Mouse (Mus musculus): Measurements from ENCODE around the gene Sh2b2.

The Sh2b2 gene

DNA sequence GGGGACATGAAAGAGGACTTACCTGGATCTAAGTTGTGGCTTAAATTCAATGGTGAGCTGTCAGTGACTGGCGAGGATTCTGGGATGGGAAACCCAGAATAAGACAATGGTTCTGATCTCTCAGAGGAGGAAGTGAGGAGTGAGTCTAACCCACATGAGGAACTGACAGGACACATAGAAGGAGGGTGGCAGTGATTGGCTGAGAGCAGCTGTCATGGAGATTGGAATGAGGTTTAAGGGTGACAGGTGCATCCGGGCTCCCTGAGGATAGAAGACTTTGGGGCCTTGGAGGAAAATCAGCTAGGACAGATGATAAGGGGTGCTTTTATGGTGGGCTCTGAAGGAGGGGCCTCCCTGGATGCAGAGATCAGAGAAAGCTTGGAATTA lies at the start of gene Sh2b2:
Gene Sh2b2, minus strand, starts transcription at position 105 of the 387 bp plus-strand sequence.
- DNase-seq (ENCODE audit: low spot score in 2 of 2) = no peak

DNA sequence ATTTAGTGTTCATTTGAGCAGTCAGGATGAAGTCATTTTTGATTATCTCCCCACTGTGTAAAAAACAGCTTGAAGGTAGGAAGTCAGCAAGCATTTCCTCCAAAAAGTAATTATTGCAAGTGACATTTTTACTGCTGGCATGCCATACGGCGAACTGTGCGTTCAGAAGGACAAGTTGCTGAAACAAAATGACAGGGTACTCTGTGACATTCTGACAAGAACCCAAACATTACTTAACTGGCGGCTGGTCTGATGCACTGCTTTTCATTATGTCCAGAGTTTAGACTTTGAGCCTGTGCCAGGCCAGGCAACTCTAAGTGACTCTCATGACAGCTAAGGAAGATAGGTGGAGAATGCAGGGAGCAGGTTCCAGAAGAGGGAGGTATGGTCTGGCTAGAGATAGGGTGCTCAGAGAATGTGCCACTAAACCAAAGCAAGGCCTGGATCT lies 46.6 kb upstream of the Sh2b2 start:
- no peak for DNase-seq (ENCODE audit: low spot score in 2 of 2)

DNA sequence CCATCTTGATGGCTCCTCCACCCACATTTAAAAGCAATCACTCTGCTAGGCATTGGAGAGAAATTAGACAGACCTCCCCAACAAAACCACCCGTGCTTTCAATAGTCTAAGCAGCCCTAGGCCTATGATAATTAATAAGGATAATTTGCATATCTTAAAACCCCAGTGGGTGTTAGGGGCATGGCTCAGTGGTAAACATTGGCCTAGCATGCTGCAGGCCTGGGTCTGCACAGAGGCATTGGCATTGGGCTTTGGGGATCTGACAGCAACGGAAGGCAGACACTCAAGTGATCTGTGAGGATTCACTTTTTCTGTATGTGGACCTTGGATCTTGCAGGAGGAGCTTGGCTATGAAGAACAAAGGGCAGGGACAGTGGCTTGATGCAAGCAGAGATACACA lies 46.0 kb upstream of the Sh2b2 start:
- DNase-seq (ENCODE audit: low spot score in 2 of 2) = no peak

- no peak for DNase-seq (ENCODE audit: low spot score in 2 of 2)
These were observed 45.2 kb upstream of the Sh2b2 start for GRCm38 (mm10) chr5:136291562-136291961.

- no peak for DNase-seq (ENCODE audit: low spot score in 2 of 2)
These were observed 43.4 kb upstream of the Sh2b2 start for GRCm38 (mm10) chr5:136289776-136290175.

DNA sequence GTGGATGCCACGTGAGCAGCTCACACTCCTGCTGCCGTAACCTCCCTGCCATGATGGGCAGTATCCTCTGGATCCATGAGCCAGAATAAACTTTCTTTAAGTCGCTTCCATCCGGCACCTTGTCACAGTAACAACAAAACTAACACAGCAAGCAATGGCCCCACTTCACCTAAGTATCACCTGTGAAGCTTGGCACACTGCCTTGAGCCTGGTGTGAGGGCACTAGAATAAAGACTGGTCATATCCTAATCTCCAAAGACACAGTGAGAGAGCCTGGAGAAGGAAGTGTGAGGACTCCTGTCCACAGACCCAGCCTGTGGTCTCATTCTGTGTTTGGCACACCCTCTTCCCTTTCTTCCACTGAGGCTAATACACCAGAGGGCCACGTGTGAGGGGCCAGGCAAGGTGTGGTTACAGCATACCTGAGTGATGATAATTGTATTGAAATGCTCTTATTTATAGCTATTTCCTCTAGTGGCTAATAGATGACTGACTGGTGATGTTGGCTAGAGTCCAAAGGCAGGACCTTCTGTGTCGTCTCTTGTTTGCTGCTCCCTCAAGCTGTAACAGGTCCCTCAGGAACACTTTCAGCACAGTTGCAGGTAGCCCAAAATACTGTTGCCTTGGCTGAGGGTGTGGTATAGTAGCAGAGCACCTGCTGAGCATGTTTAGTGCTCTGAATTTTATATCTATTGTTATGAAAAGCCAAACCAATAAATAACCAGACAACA lies 42.2 kb upstream of the Sh2b2 start:
- no peak for DNase-seq (ENCODE audit: low spot score in 2 of 2)

DNA sequence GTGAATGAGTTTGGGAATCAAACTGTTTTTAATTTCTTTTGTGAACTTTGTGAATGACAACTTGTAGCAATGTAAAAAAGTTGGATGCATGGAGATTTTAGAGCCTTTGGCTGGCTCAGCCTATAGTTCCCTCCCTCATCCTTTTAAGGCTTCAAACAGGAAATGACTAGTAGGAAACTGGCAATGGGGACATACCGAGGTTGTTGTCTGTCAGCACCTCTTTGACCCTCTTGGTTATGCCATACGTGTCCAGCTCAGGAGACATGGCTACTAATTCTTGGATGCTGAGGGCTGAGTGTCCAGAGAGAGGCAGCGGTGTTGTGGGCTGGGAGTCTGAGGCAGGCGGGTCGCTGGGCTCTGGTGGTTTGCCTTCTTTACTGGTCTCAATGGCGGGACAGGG lies 40.2 kb upstream of the Sh2b2 start:
- no peak for DNase-seq (ENCODE audit: low spot score in 2 of 2)

GRCm38 (mm10) chr5:136285106-136285505 lies 38.8 kb upstream of the Sh2b2 start:
- no peak for DNase-seq (ENCODE audit: low spot score in 2 of 2)

GRCm38 (mm10) chr5:136281351-136281750 lies 35.0 kb upstream of the Sh2b2 start:
- no peak for DNase-seq (ENCODE audit: low spot score in 2 of 2)

DNA sequence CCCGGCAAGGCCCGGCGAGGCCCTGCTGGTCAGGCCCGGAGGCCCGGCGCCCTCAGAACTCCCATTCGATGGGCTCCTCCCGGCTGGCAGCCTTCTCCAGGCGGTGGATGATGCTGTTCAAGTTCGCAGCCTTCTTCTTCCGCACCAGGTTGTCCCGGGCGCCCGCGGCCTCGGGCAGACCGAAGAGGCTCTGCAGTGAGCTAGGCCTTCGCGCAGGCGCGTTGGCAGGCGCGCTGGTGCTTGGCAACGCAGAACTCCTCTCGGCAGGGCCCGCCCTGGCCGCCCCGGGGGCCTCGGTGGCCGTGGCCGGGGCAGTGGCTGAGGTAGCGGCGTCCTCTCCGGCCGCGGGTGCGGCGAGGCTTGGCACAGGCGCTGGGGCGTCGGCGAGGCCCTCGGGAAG lies 28.4 kb upstream of the Sh2b2 start:
- DNase-seq (ENCODE audit: low spot score in 2 of 2) = no peak

DNA sequence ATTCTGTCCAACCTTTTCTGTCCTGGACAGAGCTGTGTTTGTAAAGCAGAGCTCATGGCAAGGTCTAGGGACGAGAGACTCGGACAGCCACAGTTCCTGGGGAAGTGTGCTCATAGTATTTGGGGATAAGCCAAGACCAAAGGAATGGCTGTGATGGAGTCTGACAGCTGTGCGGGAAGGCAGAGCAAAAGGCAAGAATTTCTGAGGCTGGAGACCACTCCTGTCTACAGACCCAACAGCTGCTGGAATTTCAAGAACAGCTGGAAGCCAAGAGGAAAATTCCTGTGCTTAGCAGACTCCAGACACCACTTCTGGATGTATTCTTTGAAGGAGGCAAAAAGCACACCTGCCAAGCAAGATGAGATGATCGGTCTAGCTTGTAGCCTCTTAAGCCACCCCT lies 23.6 kb upstream of the Sh2b2 start:
- DNase-seq (ENCODE audit: low spot score in 2 of 2) = no peak

GRCm38 (mm10) chr5:136266077-136266476 lies 19.7 kb upstream of the Sh2b2 start:
- no peak for DNase-seq (ENCODE audit: low spot score in 2 of 2)

DNA sequence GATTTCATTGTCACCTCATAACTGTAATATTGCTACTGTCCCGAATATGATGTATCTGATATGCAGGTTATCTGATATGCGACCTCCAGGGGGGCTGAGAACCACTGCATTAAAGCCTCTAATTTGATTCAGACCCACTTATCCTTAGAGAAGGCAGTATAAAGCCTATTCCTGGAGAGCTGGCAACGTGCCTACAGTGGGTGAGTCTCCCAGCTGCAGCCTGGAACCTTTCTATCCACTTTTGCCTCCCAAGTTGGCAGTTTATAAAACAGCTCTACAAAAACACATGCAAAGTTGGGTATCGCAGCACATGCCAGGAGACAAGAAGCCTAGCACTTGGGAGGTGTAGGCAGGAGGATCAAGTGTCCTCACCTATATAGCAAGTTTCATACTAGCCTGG lies 17.0 kb upstream of the Sh2b2 start:
- DNase-seq (ENCODE audit: low spot score in 2 of 2) = no peak

DNA sequence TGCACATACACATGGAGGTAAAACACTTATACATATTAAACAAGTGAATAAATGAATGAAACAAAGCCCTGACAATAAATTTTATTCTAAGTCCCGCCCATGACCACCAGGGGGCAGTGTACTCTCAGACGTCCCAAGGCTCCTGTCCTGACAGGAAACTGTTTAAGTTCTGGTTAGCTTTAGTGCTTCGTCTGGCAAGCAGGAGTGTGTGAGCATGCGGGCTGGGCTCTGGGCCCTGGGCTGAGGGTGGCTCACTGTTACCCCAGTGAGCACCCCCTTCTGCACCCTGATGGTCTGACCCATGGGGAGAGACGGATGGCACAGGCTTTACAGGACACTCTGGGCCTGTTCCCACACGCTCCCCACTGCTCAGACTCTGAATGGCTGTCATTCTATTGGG lies 12.6 kb upstream of the Sh2b2 start:
- peak; percentile 57 to 71 for DNase-seq (ENCODE audit: low spot score in 2 of 2)

DNA sequence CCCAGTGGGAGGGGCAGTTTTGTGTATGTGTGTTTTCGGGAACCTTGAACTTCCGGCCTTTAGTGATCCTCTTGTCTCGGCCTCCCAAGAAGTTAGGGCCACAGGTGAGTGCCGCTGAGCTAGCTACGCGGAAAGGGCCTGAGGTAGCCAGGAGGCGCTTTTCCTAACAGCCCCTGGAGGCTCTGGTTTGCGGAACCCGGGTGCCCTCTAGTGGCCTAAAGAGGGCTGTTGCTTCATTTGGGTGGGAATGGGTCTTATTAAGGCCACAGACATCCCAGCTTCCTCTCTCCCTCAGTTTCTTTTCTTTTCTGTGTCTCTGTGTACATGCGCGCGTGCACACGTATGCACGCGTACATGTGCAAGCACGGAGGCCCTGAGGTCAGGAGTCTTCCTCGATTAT lies 6.5 kb upstream of the Sh2b2 start:
- DNase-seq (ENCODE audit: low spot score in 2 of 2) = peak; percentile 64 to 81

DNA sequence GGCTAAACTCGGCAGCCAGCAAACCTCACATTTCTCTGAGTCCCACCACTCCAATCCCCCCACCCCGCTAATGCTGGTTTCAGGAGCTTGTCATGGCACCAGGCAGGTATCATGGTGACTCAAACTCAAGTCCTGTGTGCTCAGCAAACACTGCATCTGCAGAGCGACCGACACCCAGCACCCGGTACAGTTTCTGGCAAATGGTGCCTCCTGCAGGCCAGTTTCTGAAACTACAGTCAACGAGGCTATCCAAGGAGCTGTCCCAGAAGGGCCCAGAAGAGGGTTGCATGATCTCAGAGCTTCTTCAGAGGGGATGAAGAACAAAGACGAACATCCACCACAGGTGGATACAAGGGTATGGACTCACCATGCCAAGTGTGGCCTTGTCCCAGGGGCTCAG lies 4.6 kb upstream of the Sh2b2 start:
- DNase-seq (ENCODE audit: low spot score in 2 of 2) = no peak

DNA sequence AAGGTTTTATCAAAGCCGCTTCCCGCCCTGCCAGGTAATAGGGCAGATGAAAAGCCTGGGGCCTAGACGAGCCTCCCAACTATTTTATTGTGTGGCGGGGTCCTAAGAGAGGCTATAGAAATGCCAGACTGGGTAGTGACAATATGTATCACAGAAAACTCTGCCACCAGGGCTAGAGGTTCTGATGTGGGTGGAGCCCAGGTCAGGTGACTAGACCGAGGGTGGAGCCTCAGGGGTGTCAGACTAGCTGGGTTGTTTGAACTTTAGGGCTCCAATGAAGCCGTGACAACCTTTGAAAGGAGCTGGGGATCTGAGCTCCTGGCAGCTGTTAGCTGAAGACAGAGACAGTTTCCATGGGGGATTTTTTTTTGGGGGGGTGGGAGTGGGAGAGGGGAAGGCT lies 2.1 kb upstream of the Sh2b2 start:
- no peak for DNase-seq (ENCODE audit: low spot score in 2 of 2)

- DNase-seq (ENCODE audit: low spot score in 2 of 2) = no peak
These were observed 560 bp downstream of the Sh2b2 start for GRCm38 (mm10) chr5:136245541-136246451.

- peak; percentile 70 to 74 for DNase-seq (ENCODE audit: low spot score in 2 of 2)
These were observed 1.4 kb downstream of the Sh2b2 start for GRCm38 (mm10) chr5:136244762-136245540.

- no peak for DNase-seq (ENCODE audit: low spot score in 2 of 2)
These were observed 2.2 kb downstream of the Sh2b2 start for GRCm38 (mm10) chr5:136243851-136244761.

- DNase-seq (ENCODE audit: low spot score in 2 of 2) = no peak
These were observed 5.2 kb downstream of the Sh2b2 start for GRCm38 (mm10) chr5:136241161-136241560.
